Mouse (Mus musculus) brain, adult 10 weeks (tissue): ENCODE data around the gene Pawr. TPM values are rescaled to one million over a fixed set of nuclear protein-coding genes. Genes with fewer than 3 reads are reported as not detected.

Experiments
- polyA plus RNA-seq: library from polyadenylated mRNA; stranded (reverse); fragments of 350-450 nt; fragmentation: Illumina TruSeq; extraction: RNeasy Lipid Tissue Mini Kit (QIAGEN cat#74804); gene quantifications from one replicate; pipeline ENCODE4 v1.2.3, GENCODE M21; 2015; ENCODE audit warnings: low read depth, low replicate concordance

Gene Pawr
- 3.2 TPM for polyA plus RNA-seq

DNA sequence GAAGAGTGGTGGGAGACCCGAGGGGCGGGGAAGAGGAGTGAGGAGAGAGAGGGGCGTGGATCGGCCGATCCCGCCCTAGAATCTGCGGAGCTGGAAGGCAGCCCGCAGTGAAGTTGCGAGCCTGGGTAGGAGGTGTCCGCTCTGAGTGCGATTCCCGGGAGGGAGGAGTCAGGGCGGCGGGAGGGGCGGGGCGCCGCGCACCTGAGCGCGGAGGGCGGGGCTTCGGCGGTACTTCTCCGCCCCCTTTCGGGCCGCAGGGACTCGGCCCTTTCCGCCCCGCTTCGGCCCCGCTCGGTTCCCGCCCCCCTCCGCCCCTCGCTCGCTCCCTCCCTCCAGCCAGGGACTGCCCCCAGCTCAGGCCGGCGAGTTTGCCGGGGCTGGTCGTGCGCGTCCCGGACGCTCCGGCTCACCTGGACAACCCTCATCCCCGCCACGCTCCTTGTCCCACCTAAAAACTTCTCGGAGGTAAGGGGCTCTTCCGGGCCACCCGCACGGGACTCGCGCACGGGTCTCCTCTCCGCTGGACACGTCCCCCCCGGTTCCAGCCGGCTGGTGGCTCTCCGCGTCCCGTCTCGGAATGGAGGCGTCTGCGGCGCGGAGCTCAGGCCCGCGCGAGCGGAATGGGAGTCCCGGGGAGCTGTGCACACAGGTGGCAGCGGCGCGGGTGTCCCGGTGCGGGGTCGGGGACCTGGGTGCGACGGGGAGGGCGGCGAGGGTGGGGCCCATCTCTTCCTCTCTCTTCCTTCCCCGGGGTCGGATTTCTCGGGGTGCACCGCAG, at the start of gene Pawr:
Gene Pawr, plus strand, starts transcription at position 338 of the 778 bp plus-strand sequence.

Other genes starting within 250 kb of the Pawr start
- gene Ppp1r12a, start 169.9 kb upstream of the Pawr start, polyA plus RNA-seq: 71.3 TPM